Mouse (Mus musculus) MEL (cell line): ENCODE data around the gene Garnl3.

ENCODE experiments used
- CTCF ChIP-seq, 3 experiments: IDR thresholded peaks in 2 of 3; conservative IDR thresholded peaks in 1 of 3; 2 replicates each; pipeline ENCODE4 v1.5.1; 2011 to 2012; ENCODE audit warnings: low read length in 3 of 3, low read depth in 2 of 3, mild to moderate bottlenecking in 2 of 3, improper control_type of control experiment in 1 of 3, inconsistent platforms in 1 of 3, mixed read lengths in 1 of 3, moderate library complexity in 1 of 3; ENCODE audit not compliant: control insufficient read depth in 1 of 3, insufficient read depth in 1 of 3, poor library complexity in 1 of 3, severe bottlenecking in 1 of 3
- E2F4 ChIP-seq: IDR thresholded peaks from 2 replicates; pipeline ENCODE4 v1.6.1; 2011; ENCODE audit warnings: low read depth, low read length, improper control_type of control experiment, borderline replicate concordance
- MAX ChIP-seq: IDR thresholded peaks from 2 replicates; pipeline ENCODE4 v1.6.1; 2011; ENCODE audit warnings: low read length, improper control_type of control experiment
- POLR2A ChIP-seq, 2 experiments: IDR thresholded peaks; 2 replicates each; pipeline ENCODE4 v1.6.1; 2011 to 2012; ENCODE audit warnings: low read length in 2 of 2, mild to moderate bottlenecking in 2 of 2, control low read depth in 1 of 2, improper control_type of control experiment in 1 of 2, low read depth in 1 of 2, moderate library complexity in 1 of 2; ENCODE audit not compliant: control insufficient read depth in 1 of 2, insufficient read depth in 1 of 2, poor library complexity in 1 of 2
- RAD21 ChIP-seq: IDR thresholded peaks from 2 replicates; pipeline ENCODE4 v1.6.1; 2011; ENCODE audit warnings: mild to moderate bottlenecking, low read depth, low read length, improper control_type of control experiment
- SIN3A ChIP-seq: IDR thresholded peaks from 2 replicates; pipeline ENCODE4 v1.6.1; 2012; ENCODE audit warnings: low read length, improper control_type of control experiment, inconsistent platforms
- TAL1 ChIP-seq: IDR thresholded peaks from 2 replicates; pipeline ENCODE4 v1.6.1; 2012; ENCODE audit warnings: mild to moderate bottlenecking, inconsistent platforms, low read length, moderate library complexity, mixed read lengths
- TCF12 ChIP-seq: IDR thresholded peaks from 2 replicates; pipeline ENCODE4 v1.6.1; 2014; ENCODE audit warnings: low read depth, mild to moderate bottlenecking, inconsistent platforms, low read length, improper control_type of control experiment, moderate library complexity
- ZC3H11A ChIP-seq: IDR thresholded peaks from 2 replicates; pipeline ENCODE4 v1.6.1; 2012; ENCODE audit warnings: low read depth, mild to moderate bottlenecking, inconsistent platforms, low read length, improper control_type of control experiment

- TF ChIP-seq CTCF (IDR thresholded peaks at IDR 0.05 in 2 of 3, conservative IDR thresholded peaks at IDR 0.05 in 1 of 3; ENCODE audit: control insufficient read depth in 1 of 3, insufficient read depth in 1 of 3, low read depth in 2 of 3, low read length in 3 of 3, poor library complexity in 1 of 3, severe bottlenecking in 1 of 3) (no peak), RAD21 (no peak), MAX (no peak), TAL1 (no peak), TCF12 (no peak), SIN3A (no peak), E2F4 (no peak), ZC3H11A (no peak), POLR2A (IDR thresholded peaks at IDR 0.05; ENCODE audit: control insufficient read depth in 1 of 2, insufficient read depth in 1 of 2, low read depth in 1 of 2, low read length in 2 of 2, poor library complexity in 1 of 2) (no peak)
Measured at GRCm38 (mm10) chr2:33035297-33035696, 96.2 kb downstream of the Garnl3 start.
